Mouse (Mus musculus) liver, adult 2 months (tissue): ENCODE measurements around the gene Sept9. TPM values are rescaled to one million over a fixed set of nuclear protein-coding genes. Genes with fewer than 3 reads are reported as not detected.

Experiments
- DNase-seq: peaks from one replicate; pipeline ENCODE4 v3.0.0-alpha.2; 2011; ENCODE audit warnings: low read depth, low spot score; ENCODE audit errors: extremely low read depth
- H3K27ac ChIP-seq: fragments of 200-500 bp; replicated peaks from 2 replicates; pipeline ENCODE4 v1.5.1; 2012; ENCODE audit warnings: low read depth, mild to moderate bottlenecking, control low read depth, inconsistent platforms, low read length; ENCODE audit not compliant: insufficient read depth
- H3K27me3 ChIP-seq: fragments of 200-500 bp; 2 replicates; pipeline ENCODE4 v1.6.1; 2012; ENCODE audit warnings: mild to moderate bottlenecking, moderate library complexity, low read length, inconsistent platforms; ENCODE audit not compliant: control insufficient read depth, insufficient read depth
- H3K36me3 ChIP-seq: fragments of 200-500 bp; 2 replicates; pipeline ENCODE4 v1.6.1; 2012; ENCODE audit warnings: low read length, inconsistent platforms; ENCODE audit not compliant: control insufficient read depth, insufficient read depth
- H3K4me1 ChIP-seq: fragments of 200-500 bp; 2 replicates; pipeline ENCODE4 v1.6.1; 2011; ENCODE audit warnings: low read length; ENCODE audit not compliant: control insufficient read depth, insufficient read depth
- H3K4me3 ChIP-seq: fragments of 200-500 bp; 2 replicates; pipeline ENCODE4 v1.5.1; 2011; ENCODE audit warnings: low read depth, mild to moderate bottlenecking, control low read depth, low read length, moderate library complexity; ENCODE audit not compliant: insufficient read depth
- H3K79me2 ChIP-seq: fragments of 200-500 bp; 2 replicates; pipeline ENCODE4 v1.6.1; 2012; ENCODE audit warnings: inconsistent platforms, mild to moderate bottlenecking, low read length, moderate library complexity; ENCODE audit not compliant: control insufficient read depth, insufficient read depth
- H3K9ac ChIP-seq: fragments of 200-500 bp; 2 replicates; pipeline ENCODE4 v1.6.1; 2012; ENCODE audit warnings: low read depth, mild to moderate bottlenecking, control low read depth, inconsistent platforms, low read length
- CTCF ChIP-seq: fragments of 200-500 bp; IDR thresholded peaks from 2 replicates; pipeline ENCODE4 v1.5.1; 2011; ENCODE audit warnings: low read depth, low read length, control low read depth
- POLR2A ChIP-seq: fragments of 200-500 bp; IDR thresholded peaks from 2 replicates; pipeline ENCODE4 v1.6.1; 2011; ENCODE audit warnings: low read length, control low read depth; ENCODE audit not compliant: insufficient read depth; ENCODE audit errors: extremely low read depth
- WGBS: fragments of 180-500 bp; shearing (Covaris S2); methylation state at CpG from one replicate; pipeline ENCODE4 v1.1.7; 2018; 5-methylcytosine and 5-hydroxymethylcytosine counted together
- polyA plus RNA-seq: library from polyadenylated mRNA; depleted of rRNA; stranded (reverse); fragments of >200 nt; gene quantifications from 2 replicates; pipeline ENCODE4 v1.2.3, GENCODE M21; 2012
- total RNA-seq: library from RNA; depleted of rRNA; stranded (reverse); fragments of >200 nt; gene quantifications from 2 replicates; pipeline ENCODE4 v1.2.3, GENCODE M21; 2014

Sept9 gene
- total and polyA plus RNA-seq, 2 experiments: 18.8 to 21.2 TPM

GRCm38 (mm10) chr11:117318731-117319542, 119.5 kb downstream of the Sept9 start:
- WGBS: 33% methylated on average over 12 of the region's 12 CpGs
- TF ChIP-seq CTCF (no peak), POLR2A (no peak)
- Histone ChIP-seq H3K9ac (no peak overlapping the region), H3K4me3 (no peak overlapping the region), H3K27ac (peak overlapping the region; percentile 69), H3K36me3 (no peaks in the 10 kb centered on the region), H3K27me3 (no peaks in the 10 kb centered on the region), H3K79me2 (peaks cover 60% of the 10 kb centered on the region), H3K4me1 (peaks cover 62% of the 10 kb centered on the region)
- peak; percentile 89 for DNase-seq

DNA sequence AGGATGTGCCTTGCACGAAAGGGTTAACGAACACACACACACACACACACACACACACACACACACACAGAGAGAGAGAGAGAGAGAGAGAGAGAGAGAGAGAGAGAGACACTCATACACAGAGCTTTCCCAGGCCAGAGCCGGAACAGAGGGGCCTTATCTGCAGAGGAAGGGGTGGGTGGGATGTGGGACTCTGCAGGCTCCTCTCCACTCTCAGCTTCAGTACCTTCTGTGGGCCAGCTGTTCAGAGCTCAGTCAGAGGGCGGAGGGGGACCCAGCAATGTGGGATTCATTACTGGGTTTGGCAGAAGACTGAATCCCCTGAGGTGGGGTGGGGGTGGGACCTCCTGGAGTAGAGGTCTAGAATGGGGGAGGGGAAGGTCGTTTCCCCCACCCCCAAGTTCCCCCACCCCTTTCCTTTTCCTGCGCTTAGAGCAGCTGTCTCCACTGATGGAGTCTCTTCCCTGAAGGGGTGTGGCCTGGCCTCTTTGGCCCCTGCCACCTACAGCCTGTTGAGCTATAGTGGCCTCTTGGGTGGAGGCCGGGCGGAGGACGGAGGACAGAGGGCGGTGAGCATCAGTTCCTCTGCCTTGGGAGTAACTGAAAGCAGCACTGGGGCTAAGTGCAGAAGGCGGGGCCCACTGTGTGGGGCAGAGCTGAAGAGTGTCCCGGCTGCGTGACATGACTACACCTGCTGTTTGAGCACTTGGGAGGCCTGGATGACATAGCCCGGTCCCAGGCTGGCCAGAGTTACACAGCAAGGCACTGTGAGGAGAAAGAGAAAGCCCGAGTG, 120.3 kb downstream of the Sept9 start:
- no peaks in the 10 kb centered on the region for H3K27me3 ChIP-seq
- no peaks in the 10 kb centered on the region for H3K36me3 ChIP-seq
- TF ChIP-seq CTCF: no peak
- no peak for TF ChIP-seq POLR2A
- peaks cover 63% of the 10 kb centered on the region for H3K79me2 ChIP-seq
- peaks cover 54% of the 10 kb centered on the region for H3K4me1 ChIP-seq
- peak overlapping the region; percentile 69 for H3K27ac ChIP-seq
- H3K9ac ChIP-seq: no peak overlapping the region
- H3K4me3 ChIP-seq: no peak overlapping the region
- DNase-seq: no peak
- WGBS: 62% methylated on average over 15 of the region's 15 CpGs

DNA sequence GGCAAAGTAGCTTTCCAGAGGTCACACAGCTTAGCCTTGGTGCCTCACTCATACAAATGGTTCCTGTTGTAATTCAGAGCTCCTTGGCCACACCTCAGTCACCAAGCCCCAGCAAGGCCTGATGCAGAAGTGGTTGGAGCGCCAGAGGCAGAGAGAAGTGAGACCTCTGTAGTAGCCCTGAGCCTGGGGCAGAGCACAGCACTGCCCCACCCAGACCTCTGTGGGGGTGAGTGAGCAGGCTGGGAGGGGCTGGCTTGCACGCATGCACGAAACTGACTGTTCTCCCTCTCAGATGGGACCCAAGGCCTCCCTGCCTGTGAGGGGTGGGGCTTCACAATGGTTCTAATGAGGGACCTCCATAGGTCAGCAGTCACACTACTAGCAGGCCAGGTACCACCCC, 121.0 kb downstream of the Sept9 start:
- Histone ChIP-seq H3K36me3 (no peaks in the 10 kb centered on the region), H3K27me3 (no peaks in the 10 kb centered on the region), H3K27ac (peak overlapping the region; percentile 62), H3K79me2 (peaks cover 70% of the 10 kb centered on the region), H3K9ac (no peak overlapping the region), H3K4me3 (no peak overlapping the region), H3K4me1 (peaks cover 54% of the 10 kb centered on the region)
- DNase-seq: no peak
- WGBS: 70% methylated on average over 3 of the region's 3 CpGs
- TF ChIP-seq CTCF: no peak
- TF ChIP-seq POLR2A: no peak

DNA sequence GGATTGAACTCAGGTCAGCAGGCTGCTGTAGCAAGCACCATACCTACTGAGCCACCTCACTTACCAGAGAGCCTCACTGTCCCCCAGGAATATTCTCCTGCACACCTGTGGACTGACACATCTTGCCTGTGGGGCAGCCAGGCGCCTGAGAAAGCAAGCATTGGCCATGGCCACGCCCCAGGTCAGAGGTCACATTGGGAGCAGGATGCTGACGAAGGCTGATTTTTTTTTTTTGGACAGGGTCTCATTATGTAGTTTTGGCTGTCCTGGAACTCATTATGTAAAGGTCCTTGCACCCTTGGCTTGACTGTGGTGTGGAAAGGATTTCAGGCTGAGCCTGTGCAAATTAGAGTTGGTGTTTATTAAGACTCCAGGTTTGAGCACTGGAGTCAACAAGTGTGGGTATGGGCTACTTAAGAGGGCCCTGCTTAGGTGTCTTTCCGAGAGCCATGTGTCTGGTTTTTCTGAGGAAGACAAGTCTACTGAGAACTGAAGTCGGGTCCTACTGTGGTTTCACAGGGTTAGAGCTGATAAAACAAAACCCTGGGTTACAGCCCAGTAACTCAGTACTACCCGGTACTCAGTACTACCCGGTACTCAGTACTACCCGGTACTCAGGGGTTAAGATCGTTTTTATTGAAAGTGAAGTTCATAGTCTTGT, 122.0 kb downstream of the Sept9 start:
- H3K27ac ChIP-seq: peak overlapping the region; percentile 48; the same call in 1 of the 2 replicates
- no peaks in the 10 kb centered on the region for H3K36me3 ChIP-seq
- no peak overlapping the region for H3K9ac ChIP-seq
- WGBS: 31% methylated on average over 9 of the region's 9 CpGs
- H3K4me3 ChIP-seq: no peak overlapping the region
- peak; percentile 85 for DNase-seq
- TF ChIP-seq CTCF: no peak
- TF ChIP-seq POLR2A: no peak
- H3K27me3 ChIP-seq: no peaks in the 10 kb centered on the region
- peaks cover 77% of the 10 kb centered on the region for H3K79me2 ChIP-seq
- H3K4me1 ChIP-seq: peaks cover 57% of the 10 kb centered on the region

DNA sequence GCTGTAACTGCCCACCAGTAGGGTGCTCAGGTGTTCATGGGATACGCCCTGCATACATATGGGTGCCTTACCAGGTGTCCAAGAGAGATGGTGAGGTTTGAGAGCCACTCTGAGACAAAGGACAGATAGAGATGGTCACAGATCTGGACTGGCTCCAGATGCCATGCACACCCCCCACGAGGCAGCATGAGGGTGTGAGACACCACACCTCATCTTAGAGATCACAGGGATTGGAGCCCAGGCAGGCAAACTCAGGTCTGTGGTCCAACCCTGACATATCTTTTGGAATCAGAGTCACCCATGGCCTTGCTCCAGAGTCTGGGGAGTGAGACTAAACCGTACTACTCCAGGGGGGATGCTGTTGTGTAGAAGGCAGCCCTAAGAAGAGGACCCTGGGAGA, 122.8 kb downstream of the Sept9 start:
- TF ChIP-seq POLR2A (no peak), CTCF (no peak)
- Histone ChIP-seq H3K4me3 (no peak overlapping the region), H3K27ac (peak overlapping the region; percentile 49), H3K4me1 (peaks cover 61% of the 10 kb centered on the region), H3K36me3 (no peaks in the 10 kb centered on the region), H3K79me2 (peaks cover 77% of the 10 kb centered on the region), H3K9ac (no peak overlapping the region), H3K27me3 (no peaks in the 10 kb centered on the region)
- 55% methylated on average over 3 of the region's 3 CpGs for WGBS
- DNase-seq: no peak
